Mouse (Mus musculus): Measurements from ENCODE around the gene Grm8. TPM values are rescaled to one million over a fixed set of nuclear protein-coding genes. Genes with fewer than 3 reads are reported as not detected.

Gene Grm8
- polyA plus RNA-seq, 1 experiment, result 0.04 TPM

DNA sequence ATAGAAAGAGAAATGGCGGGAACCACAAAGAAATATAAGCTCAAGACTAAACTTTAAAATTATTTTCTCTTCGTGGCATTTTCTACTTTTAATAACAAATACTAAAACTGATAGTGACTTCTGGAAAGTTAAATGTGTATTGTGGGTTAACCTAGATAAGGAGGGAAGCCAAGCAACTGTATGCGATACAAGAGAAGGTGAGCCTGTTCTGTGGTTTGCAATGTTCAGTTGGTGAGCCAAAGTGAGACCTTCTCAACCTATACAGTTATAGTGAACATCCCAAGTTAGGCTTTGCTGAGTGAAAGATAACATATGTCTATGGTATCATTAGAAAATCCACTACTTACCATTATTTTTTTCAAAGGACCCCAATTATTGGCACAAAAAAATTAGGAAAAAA, 233.6 kb downstream of the Grm8 start:
- 73% methylated on average over 3 of the region's 3 CpGs for WGBS
- TF ChIP-seq CTCF (IDR thresholded peaks at IDR 0.05; ENCODE audit: extremely low read depth, insufficient read depth, insufficient read length, insufficient replicate concordance) (no peak), POLR2A (IDR thresholded peaks at IDR 0.05; ENCODE audit: low read depth, low read length) (no peak)
- Histone ChIP-seq H3K4me1 (ENCODE audit: control insufficient read depth, insufficient read depth, insufficient read length) (no peaks in the 10 kb centered on the region), H3K27ac (ENCODE audit: insufficient read depth, low read length) (no peak overlapping the region), H3K36me3 (ENCODE audit: control insufficient read depth, insufficient read depth, low read length) (no peaks in the 10 kb centered on the region), H3K4me3 (ENCODE audit: extremely low read depth, insufficient read depth, insufficient read length) (no peak overlapping the region), H3K27me3 (ENCODE audit: control insufficient read depth, insufficient read depth, low read length) (no peaks in the 10 kb centered on the region)
- DNase-seq (ENCODE audit: low read depth in 1 of 2, low spot score in 2 of 2), result no peak

DNA sequence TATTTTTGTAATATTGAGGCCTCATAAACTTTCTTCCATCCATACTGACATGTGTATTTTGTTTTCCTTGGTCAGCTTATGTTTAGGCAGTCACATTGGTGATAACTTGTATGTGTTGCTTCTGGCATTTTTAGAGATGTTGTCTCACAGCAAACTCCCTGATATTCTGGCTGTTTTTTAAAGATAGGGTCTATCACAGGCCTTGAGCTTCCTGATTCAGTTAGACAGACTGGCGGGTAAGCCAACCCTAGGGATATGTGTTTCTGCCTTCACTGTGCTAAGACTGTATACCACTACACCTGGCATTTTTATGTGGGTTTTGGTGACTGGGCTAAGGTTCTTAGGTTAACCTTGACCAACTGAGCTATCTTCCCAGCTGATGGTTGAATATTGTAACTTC, 239.8 kb downstream of the Grm8 start:
- TF ChIP-seq CTCF (IDR thresholded peaks at IDR 0.05; ENCODE audit: extremely low read depth, insufficient read depth, insufficient read length, insufficient replicate concordance) (no peak), POLR2A (IDR thresholded peaks at IDR 0.05; ENCODE audit: low read depth, low read length) (no peak)
- H3K27ac ChIP-seq (ENCODE audit: insufficient read depth, low read length), result no peak overlapping the region
- no peaks in the 10 kb centered on the region for H3K27me3 ChIP-seq (ENCODE audit: control insufficient read depth, insufficient read depth, low read length)
- DNase-seq (ENCODE audit: low read depth in 1 of 2, low spot score in 2 of 2), result no peak
- H3K36me3 ChIP-seq (ENCODE audit: control insufficient read depth, insufficient read depth, low read length), result no peaks in the 10 kb centered on the region
- 89% methylated on average over 1 of the region's 1 CpGs for WGBS
- no peaks in the 10 kb centered on the region for H3K4me1 ChIP-seq (ENCODE audit: control insufficient read depth, insufficient read depth, insufficient read length)
- no peak overlapping the region for H3K4me3 ChIP-seq (ENCODE audit: extremely low read depth, insufficient read depth, insufficient read length)

DNA sequence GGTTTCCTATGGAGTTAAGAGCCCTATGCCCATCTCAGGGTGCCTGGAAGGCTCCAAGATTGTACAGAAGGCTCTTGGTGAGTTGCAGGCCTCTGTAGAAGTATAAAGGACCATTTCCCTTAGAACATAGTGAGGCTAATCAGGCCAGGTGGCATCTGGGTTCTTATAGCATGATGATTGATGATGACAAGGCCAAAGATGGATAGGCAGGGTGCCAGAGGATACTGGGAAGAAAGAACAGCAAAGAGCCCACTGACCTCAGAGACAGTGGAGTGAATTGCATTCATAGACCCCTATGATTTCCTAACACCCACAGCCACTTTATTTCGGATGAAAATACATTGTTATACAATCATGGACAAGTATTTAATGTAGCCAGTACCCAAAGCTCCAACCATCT, 242.1 kb downstream of the Grm8 start:
- H3K36me3 ChIP-seq (ENCODE audit: control insufficient read depth, insufficient read depth, low read length), result no peaks in the 10 kb centered on the region
- no peaks in the 10 kb centered on the region for H3K27me3 ChIP-seq (ENCODE audit: control insufficient read depth, insufficient read depth, low read length)
- no peak overlapping the region for H3K4me3 ChIP-seq (ENCODE audit: extremely low read depth, insufficient read depth, insufficient read length)
- H3K4me1 ChIP-seq (ENCODE audit: control insufficient read depth, insufficient read depth, insufficient read length), result no peaks in the 10 kb centered on the region
- TF ChIP-seq CTCF (IDR thresholded peaks at IDR 0.05; ENCODE audit: extremely low read depth, insufficient read depth, insufficient read length, insufficient replicate concordance) (no peak), POLR2A (IDR thresholded peaks at IDR 0.05; ENCODE audit: low read depth, low read length) (no peak)
- DNase-seq (ENCODE audit: low read depth in 1 of 2, low spot score in 2 of 2), result no peak
- no peak overlapping the region for H3K27ac ChIP-seq (ENCODE audit: insufficient read depth, low read length)
- WGBS, result 75% methylated on average over 1 of the region's 1 CpGs

DNA sequence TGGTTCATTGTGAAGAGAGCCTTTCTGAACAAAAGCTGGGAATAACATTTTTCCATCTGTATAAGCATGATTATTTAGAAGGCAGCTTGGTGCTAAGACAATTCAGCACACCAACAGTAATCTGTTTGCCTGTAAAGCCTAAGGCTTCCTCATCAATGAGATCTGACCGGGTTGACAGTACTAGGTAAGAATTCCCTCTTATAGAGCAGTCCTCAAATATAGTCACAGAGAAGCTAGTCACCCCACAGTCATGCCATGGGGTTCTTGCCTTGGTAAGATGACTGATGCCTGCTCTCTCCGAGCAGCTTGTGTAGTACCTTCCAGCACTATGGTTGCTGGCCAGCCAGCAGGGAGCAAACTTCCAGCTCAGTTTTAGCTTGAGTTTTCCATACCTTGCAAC, 246.6 kb downstream of the Grm8 start:
- TF ChIP-seq CTCF (IDR thresholded peaks at IDR 0.05; ENCODE audit: extremely low read depth, insufficient read depth, insufficient read length, insufficient replicate concordance), result no peak
- no peak for TF ChIP-seq POLR2A (IDR thresholded peaks at IDR 0.05; ENCODE audit: low read depth, low read length)
- no peak overlapping the region for H3K4me3 ChIP-seq (ENCODE audit: extremely low read depth, insufficient read depth, insufficient read length)
- no peaks in the 10 kb centered on the region for H3K36me3 ChIP-seq (ENCODE audit: control insufficient read depth, insufficient read depth, low read length)
- no peak for DNase-seq (ENCODE audit: low read depth in 1 of 2, low spot score in 2 of 2)
- H3K27ac ChIP-seq (ENCODE audit: insufficient read depth, low read length), result no peak overlapping the region
- 83% methylated on average over 2 of the region's 2 CpGs for WGBS
- no peaks in the 10 kb centered on the region for H3K4me1 ChIP-seq (ENCODE audit: control insufficient read depth, insufficient read depth, insufficient read length)
- no peaks in the 10 kb centered on the region for H3K27me3 ChIP-seq (ENCODE audit: control insufficient read depth, insufficient read depth, low read length)

DNA sequence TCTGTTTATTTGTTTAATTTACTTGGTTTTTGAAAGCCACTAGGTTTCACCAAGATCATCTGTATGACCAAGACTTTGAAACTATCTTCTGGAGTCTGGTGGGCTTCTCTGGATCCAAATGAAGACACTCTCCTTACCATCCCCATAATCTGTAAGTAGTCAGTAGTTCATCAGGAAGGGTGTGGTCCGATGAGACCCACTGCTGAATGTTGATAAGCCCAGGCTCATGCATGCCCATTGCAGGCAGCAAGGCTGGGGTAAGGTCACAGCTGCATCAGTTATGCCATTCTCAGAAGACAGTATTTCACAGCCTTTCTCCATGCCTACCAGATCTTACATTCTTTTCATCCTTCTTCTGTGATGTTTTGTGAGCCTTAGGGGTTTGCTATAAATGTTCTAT, 247.1 kb downstream of the Grm8 start:
- no peaks in the 10 kb centered on the region for H3K27me3 ChIP-seq (ENCODE audit: control insufficient read depth, insufficient read depth, low read length)
- H3K27ac ChIP-seq (ENCODE audit: insufficient read depth, low read length), result no peak overlapping the region
- no peaks in the 10 kb centered on the region for H3K36me3 ChIP-seq (ENCODE audit: control insufficient read depth, insufficient read depth, low read length)
- no peak for DNase-seq (ENCODE audit: low read depth in 1 of 2, low spot score in 2 of 2)
- no peak overlapping the region for H3K4me3 ChIP-seq (ENCODE audit: extremely low read depth, insufficient read depth, insufficient read length)
- 85% methylated on average over 1 of the region's 1 CpGs for WGBS
- no peaks in the 10 kb centered on the region for H3K4me1 ChIP-seq (ENCODE audit: control insufficient read depth, insufficient read depth, insufficient read length)
- TF ChIP-seq CTCF (IDR thresholded peaks at IDR 0.05; ENCODE audit: extremely low read depth, insufficient read depth, insufficient read length, insufficient replicate concordance) (no peak), POLR2A (IDR thresholded peaks at IDR 0.05; ENCODE audit: low read depth, low read length) (no peak)

DNA sequence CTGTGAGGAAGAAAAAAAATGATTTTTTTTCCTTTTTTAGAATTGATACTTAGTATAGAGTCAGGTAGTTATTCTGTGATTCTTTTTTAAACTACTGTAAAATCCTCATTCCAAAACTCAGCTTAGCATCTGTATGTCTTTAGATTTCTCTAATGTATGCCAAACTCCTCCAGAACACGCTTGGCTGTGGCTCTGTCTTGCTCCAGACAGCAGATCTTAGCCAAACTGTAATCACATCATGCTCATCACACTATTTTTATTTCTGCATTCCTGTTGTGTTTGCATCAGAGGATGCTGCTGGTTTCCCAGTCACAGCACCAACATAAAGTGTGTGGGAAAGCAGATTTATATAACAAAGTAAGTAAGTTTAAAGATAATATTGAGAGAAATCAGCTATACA, 249.2 kb downstream of the Grm8 start:
- DNase-seq (ENCODE audit: low read depth in 1 of 2, low spot score in 2 of 2), result no peak
- Histone ChIP-seq H3K36me3 (ENCODE audit: control insufficient read depth, insufficient read depth, low read length) (no peaks in the 10 kb centered on the region), H3K27ac (ENCODE audit: insufficient read depth, low read length) (no peak overlapping the region), H3K4me3 (ENCODE audit: extremely low read depth, insufficient read depth, insufficient read length) (no peak overlapping the region), H3K4me1 (ENCODE audit: control insufficient read depth, insufficient read depth, insufficient read length) (no peaks in the 10 kb centered on the region), H3K27me3 (ENCODE audit: control insufficient read depth, insufficient read depth, low read length) (no peaks in the 10 kb centered on the region)
- no peak for TF ChIP-seq POLR2A (IDR thresholded peaks at IDR 0.05; ENCODE audit: low read depth, low read length)
- no peak for TF ChIP-seq CTCF (IDR thresholded peaks at IDR 0.05; ENCODE audit: extremely low read depth, insufficient read depth, insufficient read length, insufficient replicate concordance)
- 45% methylated on average over 1 of the region's 1 CpGs for WGBS

DNA sequence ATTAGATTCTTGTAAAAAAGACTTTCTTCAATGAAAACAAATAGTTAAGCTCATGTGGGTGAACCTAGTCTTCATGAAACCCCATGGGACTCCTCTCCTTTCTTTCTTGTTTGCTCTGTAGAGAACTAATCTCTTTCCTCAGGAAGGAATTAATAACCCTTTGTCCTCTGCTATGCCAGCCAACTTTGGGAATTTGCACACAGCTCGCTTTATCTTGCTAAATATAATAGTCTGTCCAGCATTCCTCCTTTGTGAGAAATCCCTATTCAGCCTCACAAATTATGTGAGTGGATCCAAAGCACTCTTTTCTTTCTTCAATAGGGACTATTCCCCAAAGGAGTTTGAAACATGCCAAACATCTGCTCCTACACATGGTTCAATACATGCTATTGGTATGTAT, 285.3 kb downstream of the Grm8 start:
- H3K4me3 ChIP-seq (ENCODE audit: extremely low read depth, insufficient read depth, insufficient read length), result no peak overlapping the region
- DNase-seq (ENCODE audit: low read depth in 1 of 2, low spot score in 2 of 2), result no peak
- no peaks in the 10 kb centered on the region for H3K27me3 ChIP-seq (ENCODE audit: control insufficient read depth, insufficient read depth, low read length)
- no peaks in the 10 kb centered on the region for H3K36me3 ChIP-seq (ENCODE audit: control insufficient read depth, insufficient read depth, low read length)
- WGBS, result 77% methylated on average over 1 of the region's 1 CpGs
- H3K4me1 ChIP-seq (ENCODE audit: control insufficient read depth, insufficient read depth, insufficient read length), result no peaks in the 10 kb centered on the region
- no peak overlapping the region for H3K27ac ChIP-seq (ENCODE audit: insufficient read depth, low read length)
- TF ChIP-seq POLR2A (IDR thresholded peaks at IDR 0.05; ENCODE audit: low read depth, low read length), result no peak

Measured in spleen, adult 2 months (tissue).